Mouse (Mus musculus): ENCODE data around the gene Zfp444.
"Not testable (repeated sequence)": the region's sequence is repeated elsewhere in the genome, so short reads cannot be mapped to it uniquely, and the experiment has no call there.

Gene Zfp444

GRCm38 (mm10) chr7:6213144-6213543 lies 41.1 kb downstream of the Zfp444 start:
- in situ Hi-C loops (cut with MboI), result no loop called here

DNA sequence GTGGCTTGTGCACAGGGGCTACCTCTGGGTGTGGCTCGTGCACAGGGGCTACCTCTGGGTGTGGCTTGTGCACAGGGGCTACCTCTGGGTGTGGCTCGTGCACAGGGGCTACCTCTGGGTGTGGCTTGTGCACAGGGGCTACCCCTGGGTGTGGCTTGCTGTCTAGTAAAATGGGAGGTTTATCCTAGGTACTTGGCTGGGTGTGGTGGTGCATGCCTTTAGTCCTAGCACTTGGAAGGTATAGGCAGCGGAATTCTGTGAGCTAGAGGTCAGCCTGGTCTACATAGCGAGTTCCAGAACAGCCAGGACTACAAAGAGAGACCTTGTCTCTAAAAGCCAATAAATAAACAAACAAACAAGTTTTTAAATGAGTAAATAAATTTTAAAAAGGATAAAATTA lies 42.7 kb downstream of the Zfp444 start:
- in situ Hi-C loops (cut with MboI), result not testable (repeated sequence)

- in situ Hi-C loops (cut with MboI), result no loop called here
Measured at GRCm38 (mm10) chr7:6220147-6220546, 48.1 kb downstream of the Zfp444 start.

DNA sequence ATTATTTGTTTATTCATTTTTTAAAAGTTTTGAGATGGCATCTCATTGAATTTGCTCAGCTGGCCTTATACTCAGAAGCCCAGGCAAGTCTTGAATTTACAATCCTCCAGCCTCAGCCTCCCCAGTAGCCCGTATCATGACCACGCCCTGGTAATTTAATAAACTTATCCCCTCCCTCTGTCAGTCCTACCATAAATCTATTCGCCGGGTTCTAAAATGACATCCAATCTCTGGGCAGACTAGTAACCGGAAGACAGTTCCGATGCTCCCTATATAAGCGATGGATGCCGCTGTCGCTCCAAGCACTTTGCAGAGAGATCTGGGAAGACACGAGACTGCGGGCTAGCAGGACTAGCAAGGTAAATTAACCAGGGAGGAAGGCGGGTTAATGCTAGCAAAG lies 50.0 kb downstream of the Zfp444 start, which contains the start of gene Zscan5b:
Zscan5b (plus strand) TSS at position 301 of the 400 bp plus-strand sequence.
- in situ Hi-C loops (cut with MboI), result no loop called here

DNA sequence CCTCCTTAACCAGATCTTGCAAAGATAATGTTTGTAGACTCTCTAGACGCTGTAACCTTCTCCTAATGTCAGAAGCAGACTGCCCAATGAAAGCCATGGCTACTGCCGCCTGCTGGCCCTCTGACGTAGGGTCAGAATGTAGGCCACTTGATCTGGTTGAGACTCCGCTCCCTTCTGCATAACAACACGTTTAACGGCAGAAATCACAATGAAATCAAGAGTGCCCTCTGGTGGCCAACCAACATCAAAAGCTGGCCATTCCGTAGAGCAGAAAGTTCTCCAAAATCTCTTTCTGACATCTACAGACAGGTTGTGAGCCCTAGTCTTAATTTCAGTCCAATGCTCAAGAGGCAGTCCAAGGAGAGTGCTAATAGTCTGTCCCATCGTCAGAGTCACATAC lies 56.5 kb downstream of the Zfp444 start:
- in situ Hi-C loops (cut with MboI), result not testable (repeated sequence)

DNA sequence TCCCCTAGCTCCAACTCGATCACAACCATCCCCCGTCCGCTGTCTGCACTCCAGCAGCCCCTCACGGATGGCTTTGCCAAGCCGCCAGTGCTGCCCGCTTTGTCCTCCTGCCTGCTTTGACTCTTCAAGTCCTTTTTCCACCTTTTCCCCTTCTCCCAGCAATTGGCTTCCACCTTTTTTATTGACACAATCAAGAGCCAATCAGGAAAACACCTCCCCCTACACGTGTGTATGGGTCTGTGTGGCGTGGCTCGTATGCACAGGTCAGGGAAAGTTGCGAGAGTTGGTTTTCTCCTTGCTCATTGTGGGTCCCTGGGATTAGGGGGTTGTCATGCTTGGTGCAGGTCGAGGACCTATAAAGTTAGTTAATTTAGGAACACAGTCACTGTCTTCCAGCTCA lies 67.8 kb downstream of the Zfp444 start:
- in situ Hi-C loops (cut with MboI), result no loop called here

- in situ Hi-C loops (cut with MboI), result not testable (repeated sequence)
Measured at GRCm38 (mm10) chr7:6240841-6241425, 68.9 kb downstream of the Zfp444 start.

Measured in mature B cell (primary cell).